Mouse (Mus musculus): Measurements from ENCODE around the gene Depdc5. TPM values are rescaled to one million over a fixed set of nuclear protein-coding genes. Genes with fewer than 3 reads are reported as not detected.
"Not testable (repeated sequence)": the region's sequence is repeated elsewhere in the genome, so short reads cannot be mapped to it uniquely, and the experiment has no call there.

Depdc5 gene
- polyA plus RNA-seq (2014; fragmentation: Nextera tagmentation; extraction: Ambion mirVana): 18.3 and 21.0 TPM in 2 replicates

DNA sequence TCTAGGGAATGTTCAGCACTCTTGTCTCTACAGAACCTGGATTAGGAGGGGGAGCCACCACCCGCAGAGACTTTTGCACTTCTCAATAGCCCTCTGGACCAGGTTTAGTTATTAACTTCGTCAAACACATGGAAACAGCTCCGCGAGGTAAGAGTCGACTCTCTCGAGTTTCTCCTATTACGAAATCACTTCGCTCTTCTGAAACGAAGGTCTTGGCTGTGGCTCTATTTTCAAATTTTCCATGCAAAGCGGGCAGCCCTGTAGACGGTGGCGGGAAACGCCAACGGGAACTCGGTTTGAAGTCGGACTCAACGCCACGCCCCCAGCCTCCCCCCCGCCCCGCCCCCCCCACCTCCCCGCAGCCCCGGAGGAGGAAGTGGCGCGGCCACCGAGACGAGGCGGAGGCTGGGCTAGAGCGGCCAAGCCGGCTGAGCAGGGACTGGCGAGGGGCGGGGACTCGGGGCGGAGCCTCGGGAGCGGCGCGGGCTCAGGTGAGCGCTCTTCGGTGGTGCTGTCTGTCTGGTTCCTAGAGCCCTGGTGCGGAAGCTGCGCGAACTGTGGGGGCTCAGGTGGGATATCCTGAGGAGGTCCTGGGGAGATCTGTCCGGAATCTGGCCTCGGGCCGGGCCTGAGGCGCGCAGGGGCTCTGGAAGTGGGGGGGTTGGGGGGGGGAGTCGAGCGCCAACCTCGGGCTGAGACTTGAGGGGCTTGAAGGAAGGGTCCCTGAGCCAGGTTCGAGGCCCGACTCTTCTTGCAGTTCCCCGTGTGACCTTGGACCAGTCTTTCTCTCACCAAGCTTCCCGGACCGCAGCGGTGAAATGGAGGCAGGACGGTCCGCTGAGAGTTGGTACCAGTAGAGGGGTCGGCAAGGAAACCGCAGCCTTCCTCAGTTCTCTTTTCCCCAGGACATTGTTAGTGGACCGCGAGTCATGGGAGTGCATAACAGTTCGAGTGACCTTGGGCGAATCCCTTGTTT is at the start of gene Depdc5:
Gene Depdc5 (plus strand): TSS at position 449 of the 976 bp plus-strand sequence.
- DNase-seq (ENCODE audit: low spot score): peak; percentile 96
- no peaks in the 10 kb centered on the region for H3K27me3 ChIP-seq (replicated peaks; ENCODE audit: control insufficient read depth, insufficient read depth, low read length)
- WGBS: under 1% methylated on average over 35 of the region's 64 CpGs
- H3K27ac ChIP-seq (replicated peaks; ENCODE audit: low read depth, low read length): peak within 1 kb of the TSS; percentile 81
- H3K4me3 ChIP-seq (ENCODE audit: low read depth, low read length): peak within 1 kb of the TSS; percentile 80
- H3K4me2 ChIP-seq (ENCODE audit: low read depth, low read length): peak within 1 kb of the TSS; percentile 78
- H3K9me3 ChIP-seq (ENCODE audit: control insufficient read depth, low read length): no peaks in the 10 kb centered on the region
- peak within 1 kb of the TSS; percentile 84 for H3K9ac ChIP-seq (ENCODE audit: low read depth, low read length)
- H3K4me1 ChIP-seq (ENCODE audit: control insufficient read depth, insufficient read depth, low read length): peaks cover 8% of the 10 kb centered on the region
- peaks cover 22% of the 10 kb centered on the region for H3K36me3 ChIP-seq (ENCODE audit: control insufficient read depth, insufficient read depth, low read length)
- ATAC-seq (ENCODE audit: low read depth): peak; percentile 99

DNA sequence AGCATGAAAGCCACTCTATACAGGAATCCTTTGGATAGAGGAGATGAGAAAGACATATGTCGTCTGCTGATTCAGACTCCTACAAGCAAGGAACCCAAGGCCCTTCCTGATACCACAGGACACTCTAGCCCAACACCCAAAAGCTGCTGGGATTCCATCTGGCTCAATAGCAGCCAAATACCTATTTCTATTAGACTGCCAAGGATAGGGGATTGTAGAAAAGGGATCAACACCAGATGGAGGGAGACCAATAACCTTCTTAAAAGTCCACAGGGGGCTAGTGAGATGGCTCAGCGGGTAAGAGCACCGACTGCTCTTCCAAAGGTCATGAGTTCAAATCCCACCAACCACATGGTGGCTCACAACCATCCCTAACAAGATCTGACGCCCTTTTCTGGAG is 48.1 kb upstream of the Depdc5 start:
- Histone ChIP-seq H3K9ac (ENCODE audit: low read depth, low read length) (no peak overlapping the region), H3K9me3 (ENCODE audit: control insufficient read depth, low read length) (no peaks in the 10 kb centered on the region), H3K27me3 (replicated peaks; ENCODE audit: control insufficient read depth, insufficient read depth, low read length) (no peaks in the 10 kb centered on the region), H3K36me3 (ENCODE audit: control insufficient read depth, insufficient read depth, low read length) (peaks cover 72% of the 10 kb centered on the region), H3K27ac (replicated peaks; ENCODE audit: low read depth, low read length) (no peak overlapping the region), H3K4me1 (ENCODE audit: control insufficient read depth, insufficient read depth, low read length) (no peaks in the 10 kb centered on the region), H3K4me3 (ENCODE audit: low read depth, low read length) (no peak overlapping the region), H3K4me2 (ENCODE audit: low read depth, low read length) (no peak overlapping the region)
- ATAC-seq (ENCODE audit: low read depth): no peak
- 96% methylated on average over 4 of the region's 4 CpGs for WGBS
- DNase-seq (ENCODE audit: low spot score): no peak

DNA sequence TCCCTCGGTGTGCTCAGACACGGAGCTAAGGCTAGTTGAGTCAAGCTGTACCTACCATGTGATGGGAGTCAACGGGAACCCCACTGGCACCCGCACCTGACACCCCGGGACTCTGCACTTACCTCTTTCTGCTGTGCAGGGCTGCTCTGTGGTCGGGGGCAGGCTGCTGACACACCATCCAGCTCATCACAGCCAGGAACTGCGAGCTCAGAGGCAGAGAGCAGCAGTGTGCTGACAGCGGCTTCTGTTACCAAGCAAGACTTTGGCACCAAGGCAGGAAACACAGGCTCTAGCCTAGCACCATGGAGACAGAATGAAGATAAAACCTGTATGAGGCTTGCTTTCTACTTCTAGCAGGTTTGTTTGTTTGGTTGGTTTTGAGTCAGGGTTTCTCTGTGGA is 43.0 kb upstream of the Depdc5 start:
- ATAC-seq (ENCODE audit: low read depth) (no peak), DNase-seq (ENCODE audit: low spot score) (no peak)
- H3K9ac ChIP-seq (ENCODE audit: low read depth, low read length): no peak overlapping the region
- WGBS: 86% methylated on average over 8 of the region's 8 CpGs
- no peaks in the 10 kb centered on the region for H3K27me3 ChIP-seq (replicated peaks; ENCODE audit: control insufficient read depth, insufficient read depth, low read length)
- H3K4me3 ChIP-seq (ENCODE audit: low read depth, low read length): no peak overlapping the region
- peaks cover 70% of the 10 kb centered on the region for H3K36me3 ChIP-seq (ENCODE audit: control insufficient read depth, insufficient read depth, low read length)
- H3K27ac ChIP-seq (replicated peaks; ENCODE audit: low read depth, low read length): no peak overlapping the region
- H3K4me2 ChIP-seq (ENCODE audit: low read depth, low read length): no peak overlapping the region
- no peaks in the 10 kb centered on the region for H3K4me1 ChIP-seq (ENCODE audit: control insufficient read depth, insufficient read depth, low read length)
- no peaks in the 10 kb centered on the region for H3K9me3 ChIP-seq (ENCODE audit: control insufficient read depth, low read length)

DNA sequence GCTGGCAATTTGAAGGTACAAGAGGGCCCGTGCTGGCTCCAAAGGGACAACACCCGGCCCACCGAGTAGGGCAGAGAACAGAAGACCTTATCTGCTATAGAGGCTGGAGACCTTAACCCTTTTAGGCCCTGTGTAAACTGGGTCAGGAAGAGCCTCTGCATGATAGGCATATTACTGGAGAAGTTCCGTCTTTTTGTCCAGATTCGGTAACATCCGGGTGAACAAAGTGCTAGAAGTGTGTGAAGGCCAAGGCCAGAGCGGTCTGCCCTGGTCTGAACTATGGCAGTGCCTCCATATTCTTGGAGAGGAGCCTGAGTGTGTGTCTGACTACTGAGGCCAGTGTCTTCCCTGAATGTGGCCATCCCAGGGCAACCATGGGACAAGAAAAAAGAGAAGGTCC is 36.5 kb upstream of the Depdc5 start, which contains the start of gene Gm20671:
Gene Gm20671 (minus strand): TSS at position 101 of the 400 bp plus-strand sequence.
- H3K36me3 ChIP-seq (ENCODE audit: control insufficient read depth, insufficient read depth, low read length): peaks cover 81% of the 10 kb centered on the region
- DNase-seq (ENCODE audit: low spot score) (no peak), ATAC-seq (ENCODE audit: low read depth) (no peak)
- no peak within 1 kb of the TSS for H3K4me2 ChIP-seq (ENCODE audit: low read depth, low read length)
- H3K4me3 ChIP-seq (ENCODE audit: low read depth, low read length): no peak within 1 kb of the TSS
- no peak within 1 kb of the TSS for H3K9ac ChIP-seq (ENCODE audit: low read depth, low read length)
- 98% methylated on average over 7 of the region's 7 CpGs for WGBS
- no peaks in the 10 kb centered on the region for H3K27me3 ChIP-seq (replicated peaks; ENCODE audit: control insufficient read depth, insufficient read depth, low read length)
- H3K4me1 ChIP-seq (ENCODE audit: control insufficient read depth, insufficient read depth, low read length): no peaks in the 10 kb centered on the region
- no peak within 1 kb of the TSS for H3K27ac ChIP-seq (replicated peaks; ENCODE audit: low read depth, low read length)
- no peaks in the 10 kb centered on the region for H3K9me3 ChIP-seq (ENCODE audit: control insufficient read depth, low read length)

DNA sequence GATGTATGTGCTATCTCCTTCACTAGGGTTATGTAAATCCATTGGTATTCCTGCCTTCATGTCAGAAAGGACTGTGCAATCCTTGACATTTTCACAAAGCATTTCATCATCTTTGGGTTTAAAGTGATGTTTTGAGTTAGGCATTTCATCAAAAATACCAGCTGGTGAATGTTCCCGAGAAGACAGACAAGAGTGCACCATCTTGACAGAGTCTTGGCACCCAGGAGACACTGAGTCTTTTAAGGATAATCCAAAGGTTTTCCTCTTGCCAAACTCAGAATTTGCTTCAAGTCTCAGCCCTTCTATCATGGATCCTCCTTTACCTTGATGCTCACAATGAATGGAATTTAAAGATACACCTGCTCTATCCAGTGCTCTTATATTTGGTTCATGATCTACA is 34.7 kb upstream of the Depdc5 start:
- not testable (repeated sequence) for H3K27ac ChIP-seq (replicated peaks; ENCODE audit: low read depth, low read length); H3K4me3 ChIP-seq (ENCODE audit: low read depth, low read length); ATAC-seq (ENCODE audit: low read depth); H3K27me3 ChIP-seq (replicated peaks; ENCODE audit: control insufficient read depth, insufficient read depth, low read length); DNase-seq (ENCODE audit: low spot score); H3K9me3 ChIP-seq (ENCODE audit: control insufficient read depth, low read length); H3K4me2 ChIP-seq (ENCODE audit: low read depth, low read length); H3K4me1 ChIP-seq (ENCODE audit: control insufficient read depth, insufficient read depth, low read length); H3K9ac ChIP-seq (ENCODE audit: low read depth, low read length)
- H3K36me3 ChIP-seq (ENCODE audit: control insufficient read depth, insufficient read depth, low read length): peaks cover 87% of the 10 kb centered on the region
- 93% methylated on average over 1 of the region's 1 CpGs for WGBS

DNA sequence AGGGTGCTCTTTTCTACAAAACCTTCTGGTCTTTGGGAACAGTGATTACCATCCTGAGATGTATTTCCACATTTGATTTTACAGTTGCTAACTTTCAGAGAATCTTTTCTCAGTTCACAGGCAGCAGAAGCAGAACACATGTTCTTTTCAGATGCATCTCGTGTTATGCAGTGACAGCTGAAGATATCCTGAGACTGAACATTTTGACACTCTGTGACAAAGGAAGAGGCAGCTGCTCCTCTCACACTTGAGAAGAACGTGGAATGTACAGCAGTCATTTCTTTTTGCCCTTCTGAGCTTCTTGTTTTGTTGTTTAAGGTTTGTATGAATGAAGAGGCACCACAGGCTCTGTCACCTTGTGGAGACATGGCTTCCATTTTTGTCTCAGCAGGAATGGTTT is 33.4 kb upstream of the Depdc5 start:
- no peak overlapping the region for H3K4me3 ChIP-seq (ENCODE audit: low read depth, low read length)
- no peaks in the 10 kb centered on the region for H3K4me1 ChIP-seq (ENCODE audit: control insufficient read depth, insufficient read depth, low read length)
- no peaks in the 10 kb centered on the region for H3K9me3 ChIP-seq (ENCODE audit: control insufficient read depth, low read length)
- H3K27me3 ChIP-seq (replicated peaks; ENCODE audit: control insufficient read depth, insufficient read depth, low read length): no peaks in the 10 kb centered on the region
- no peak overlapping the region for H3K4me2 ChIP-seq (ENCODE audit: low read depth, low read length)
- DNase-seq (ENCODE audit: low spot score) (peak; percentile 10), ATAC-seq (ENCODE audit: low read depth) (no peak)
- no peak overlapping the region for H3K9ac ChIP-seq (ENCODE audit: low read depth, low read length)
- H3K27ac ChIP-seq (replicated peaks; ENCODE audit: low read depth, low read length): no peak overlapping the region
- WGBS: 82% methylated on average over 2 of the region's 2 CpGs
- peaks cover 96% of the 10 kb centered on the region for H3K36me3 ChIP-seq (ENCODE audit: control insufficient read depth, insufficient read depth, low read length)

DNA sequence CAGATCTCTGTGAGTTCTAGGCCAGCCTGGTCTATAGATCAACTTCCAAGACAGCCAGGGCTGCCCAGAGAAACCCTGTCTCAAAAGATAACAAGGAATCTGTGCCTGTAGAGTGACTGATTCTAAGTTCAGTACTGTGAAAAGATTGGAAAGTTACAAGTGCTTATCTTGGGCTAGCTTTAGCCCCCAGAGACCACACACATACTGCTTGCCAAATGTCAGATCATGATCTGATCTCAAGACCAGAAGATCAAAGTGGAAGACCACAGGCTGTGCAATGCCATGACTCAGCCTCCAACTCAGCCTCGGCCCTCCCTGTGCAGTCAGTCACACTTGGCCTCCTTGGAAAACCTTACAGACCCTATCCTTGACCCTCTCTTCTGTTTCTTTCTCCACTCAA is 29.0 kb upstream of the Depdc5 start:
- Histone ChIP-seq H3K36me3 (ENCODE audit: control insufficient read depth, insufficient read depth, low read length) (peaks cover 93% of the 10 kb centered on the region), H3K27me3 (replicated peaks; ENCODE audit: control insufficient read depth, insufficient read depth, low read length) (no peaks in the 10 kb centered on the region), H3K27ac (replicated peaks; ENCODE audit: low read depth, low read length) (no peak overlapping the region), H3K9me3 (ENCODE audit: control insufficient read depth, low read length) (no peaks in the 10 kb centered on the region), H3K4me2 (ENCODE audit: low read depth, low read length) (no peak overlapping the region), H3K9ac (ENCODE audit: low read depth, low read length) (no peak overlapping the region), H3K4me3 (ENCODE audit: low read depth, low read length) (no peak overlapping the region), H3K4me1 (ENCODE audit: control insufficient read depth, insufficient read depth, low read length) (no peaks in the 10 kb centered on the region)
- 95% methylated on average over 1 of the region's 1 CpGs for WGBS
- ATAC-seq (ENCODE audit: low read depth) (no peak), DNase-seq (ENCODE audit: low spot score) (no peak)

DNA sequence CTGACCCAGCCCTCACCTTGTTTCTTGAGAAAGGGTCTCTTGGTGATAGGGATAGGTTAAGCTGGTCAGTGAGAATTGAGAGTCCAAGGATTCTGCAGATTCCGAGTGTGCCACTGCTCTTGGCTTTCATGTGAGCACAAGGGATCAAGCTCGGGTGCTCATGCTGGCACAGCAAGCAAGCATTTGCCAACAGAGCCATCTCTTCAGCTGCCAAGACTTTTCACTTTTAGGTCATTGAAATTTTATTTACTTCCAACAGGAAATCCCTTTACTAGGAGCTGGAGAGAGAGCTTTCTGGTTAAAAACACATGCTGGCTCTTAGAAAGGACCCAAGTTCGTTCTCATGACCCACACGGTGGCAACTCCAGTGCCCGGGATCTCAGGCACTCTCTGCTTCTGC is 26.5 kb upstream of the Depdc5 start:
- Histone ChIP-seq H3K9ac (ENCODE audit: low read depth, low read length) (no peak overlapping the region), H3K27me3 (replicated peaks; ENCODE audit: control insufficient read depth, insufficient read depth, low read length) (no peaks in the 10 kb centered on the region), H3K27ac (replicated peaks; ENCODE audit: low read depth, low read length) (no peak overlapping the region), H3K4me1 (ENCODE audit: control insufficient read depth, insufficient read depth, low read length) (no peaks in the 10 kb centered on the region), H3K4me3 (ENCODE audit: low read depth, low read length) (no peak overlapping the region), H3K9me3 (ENCODE audit: control insufficient read depth, low read length) (no peaks in the 10 kb centered on the region), H3K36me3 (ENCODE audit: control insufficient read depth, insufficient read depth, low read length) (peaks cover 92% of the 10 kb centered on the region), H3K4me2 (ENCODE audit: low read depth, low read length) (no peak overlapping the region)
- 92% methylated on average over 5 of the region's 5 CpGs for WGBS
- no peak for DNase-seq (ENCODE audit: low spot score)
- no peak for ATAC-seq (ENCODE audit: low read depth)

DNA sequence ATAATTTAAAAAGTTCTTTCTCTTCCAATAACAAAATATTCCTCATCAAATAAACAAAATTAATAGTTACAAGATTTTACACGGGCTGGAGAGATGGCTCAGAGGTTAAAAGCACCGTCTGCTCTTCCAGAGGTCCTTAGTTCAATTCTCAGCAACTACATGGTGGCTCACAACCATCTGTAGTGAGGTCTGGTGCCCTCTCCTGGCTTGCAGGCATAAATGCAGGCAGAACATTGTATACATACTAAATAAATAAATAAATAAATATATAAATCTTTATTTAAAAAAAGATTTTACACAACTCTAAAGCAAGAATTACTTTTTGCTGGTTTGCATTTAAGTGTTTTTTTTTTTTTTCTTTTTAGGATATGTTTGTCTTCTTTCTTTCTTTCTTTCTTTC is 23.5 kb upstream of the Depdc5 start:
- Histone ChIP-seq H3K9ac (ENCODE audit: low read depth, low read length) (no peak overlapping the region), H3K27me3 (replicated peaks; ENCODE audit: control insufficient read depth, insufficient read depth, low read length) (no peaks in the 10 kb centered on the region), H3K36me3 (ENCODE audit: control insufficient read depth, insufficient read depth, low read length) (peaks cover 91% of the 10 kb centered on the region), H3K9me3 (ENCODE audit: control insufficient read depth, low read length) (no peaks in the 10 kb centered on the region), H3K4me2 (ENCODE audit: low read depth, low read length) (no peak overlapping the region), H3K27ac (replicated peaks; ENCODE audit: low read depth, low read length) (no peak overlapping the region), H3K4me3 (ENCODE audit: low read depth, low read length) (no peak overlapping the region), H3K4me1 (ENCODE audit: control insufficient read depth, insufficient read depth, low read length) (no peaks in the 10 kb centered on the region)
- ATAC-seq (ENCODE audit: low read depth) (no peak), DNase-seq (ENCODE audit: low spot score) (no peak)
- 89% methylated on average over 2 of the region's 2 CpGs for WGBS

Measured in embryonic facial prominence, embryonic 14.5 days (tissue).